Mouse (Mus musculus): ENCODE measurements at regions not wholly inside any gene's neighbourhood (a gene's known extent, or its start where the extent isn't known, plus 50 kb on each side); places are given as distances from the start of the nearest gene placed in this dataset.

GRCm38 (mm10) chr5:101288358-101288757 lies 376.4 kb downstream of the Nkx6-1 start:
- peak; percentile 55 for DNase-seq

GRCm38 (mm10) chr5:101285941-101286340 lies 378.9 kb downstream of the Nkx6-1 start:
- no peak for DNase-seq

GRCm38 (mm10) chr5:101250474-101250873 lies 405.0 kb downstream of the Gpat3 start:
- DNase-seq, result no peak

- DNase-seq, result no peak
Measured at GRCm38 (mm10) chr5:101242651-101243050, 397.1 kb downstream of the Gpat3 start.

- peak; percentile 32 for DNase-seq
Measured at GRCm38 (mm10) chr5:101239298-101240118, 394.0 kb downstream of the Gpat3 start.

- no peak for DNase-seq
Measured at GRCm38 (mm10) chr5:101236163-101236693, 390.7 kb downstream of the Gpat3 start.

GRCm38 (mm10) chr5:101222390-101222789 lies 376.9 kb downstream of the Gpat3 start:
- no peak for DNase-seq

- no peak for DNase-seq
Measured at GRCm38 (mm10) chr5:101218082-101218481, 372.6 kb downstream of the Gpat3 start.

- no peak for DNase-seq
Measured at GRCm38 (mm10) chr5:101216837-101217571, 371.5 kb downstream of the Gpat3 start.

- no peak for DNase-seq
Measured at GRCm38 (mm10) chr5:101211974-101212373, 366.5 kb downstream of the Gpat3 start.

GRCm38 (mm10) chr5:101208150-101208549 lies 362.6 kb downstream of the Gpat3 start:
- DNase-seq, result no peak

- no peak for DNase-seq
Measured at GRCm38 (mm10) chr5:101195501-101195900, 350.0 kb downstream of the Gpat3 start.

GRCm38 (mm10) chr5:101190976-101191375 lies 345.5 kb downstream of the Gpat3 start:
- no peak for DNase-seq

- DNase-seq, result no peak
Measured at GRCm38 (mm10) chr5:101173183-101173582, 327.7 kb downstream of the Gpat3 start.

GRCm38 (mm10) chr5:101172782-101173181 lies 327.3 kb downstream of the Gpat3 start:
- DNase-seq, result no peak

- DNase-seq, result no peak
Measured at GRCm38 (mm10) chr5:101169074-101169473, 323.6 kb downstream of the Gpat3 start.

- DNase-seq, result no peak
Measured at GRCm38 (mm10) chr5:101163624-101164213, 318.2 kb downstream of the Gpat3 start.

- DNase-seq, result no peak
Measured at GRCm38 (mm10) chr5:101163112-101163511, 317.6 kb downstream of the Gpat3 start.

- DNase-seq, result no peak
Measured at GRCm38 (mm10) chr5:101157416-101157815, 311.9 kb downstream of the Gpat3 start.

GRCm38 (mm10) chr5:101146345-101146744 lies 300.8 kb downstream of the Gpat3 start:
- no peak for DNase-seq

- no peak for DNase-seq
Measured at GRCm38 (mm10) chr5:101124941-101125453, 279.5 kb downstream of the Gpat3 start.

GRCm38 (mm10) chr5:101122914-101123313 lies 277.4 kb downstream of the Gpat3 start:
- no peak for DNase-seq

GRCm38 (mm10) chr5:101120509-101121201 lies 275.1 kb downstream of the Gpat3 start:
- no peak for DNase-seq
